Mouse (Mus musculus) activated CD4-positive, CD25-positive, alpha-beta regulatory T cell, adult 4 months (primary cell): ENCODE results near the gene Kdelr3. TPM values are rescaled to one million over a fixed set of nuclear protein-coding genes. Genes with fewer than 3 reads are reported as not detected.

Experiments used
- ATAC-seq: one replicate; pipeline ENCODE4 v1.8.0; 2017
- polyA plus RNA-seq, 2 experiments: library from polyadenylated mRNA; unstranded; fragments of 100-300 nt; shearing (Covaris generic); gene quantifications; one replicate each; pipeline ENCODE4 v1.2.1; 2017

Gene Kdelr3
- polyA plus RNA-seq: under 1 TPM in 1 of 2 experiments, not detected in 1; 0.69 TPM

DNA sequence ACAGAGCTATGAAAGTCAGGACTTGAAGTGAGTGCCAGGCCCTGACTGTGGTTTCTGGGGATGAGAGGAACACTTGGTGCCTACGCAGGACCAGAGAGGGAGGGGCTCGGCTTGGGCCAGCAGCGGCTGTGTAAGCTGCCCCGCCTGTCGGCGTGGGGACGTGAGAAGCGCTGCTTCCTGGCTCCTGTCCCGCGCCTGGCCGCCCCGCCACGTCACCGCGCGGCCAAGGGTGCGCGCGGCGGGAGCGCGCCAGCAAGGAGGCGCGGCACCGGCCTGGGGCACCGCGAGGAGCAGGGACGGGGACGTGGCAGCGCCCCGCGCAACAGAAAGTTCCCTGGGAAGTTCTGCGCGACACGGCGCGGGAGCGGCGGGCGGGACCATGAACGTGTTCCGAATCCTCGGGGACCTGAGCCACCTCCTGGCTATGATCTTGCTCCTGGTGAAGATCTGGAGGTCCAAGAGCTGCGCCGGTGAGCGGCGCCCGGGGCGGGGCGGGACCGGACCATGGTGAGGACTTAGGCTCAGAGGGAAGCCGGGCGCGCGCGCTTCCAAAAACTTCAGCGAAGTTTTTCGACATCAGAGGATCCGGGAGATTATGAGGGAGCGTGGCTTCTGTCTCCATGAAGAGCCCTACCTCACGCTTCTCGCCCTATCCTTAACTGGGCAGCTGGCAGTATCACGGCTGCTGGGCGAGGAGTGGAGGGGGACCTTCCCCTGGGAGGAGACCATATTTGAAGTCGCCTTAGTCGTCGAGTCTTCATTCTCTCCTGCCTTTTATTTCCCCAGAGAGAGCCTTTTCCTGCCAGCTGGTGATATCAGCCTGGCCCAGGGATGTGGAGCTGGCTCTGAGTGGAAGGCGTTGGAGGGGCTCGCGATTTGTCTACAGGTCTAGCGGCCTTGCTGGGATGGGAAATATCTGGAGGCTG lies at the start of gene Kdelr3:
Kdelr3 (plus strand) TSS at position 241 of the 926 bp plus-strand sequence.
- no peak for ATAC-seq

DNA sequence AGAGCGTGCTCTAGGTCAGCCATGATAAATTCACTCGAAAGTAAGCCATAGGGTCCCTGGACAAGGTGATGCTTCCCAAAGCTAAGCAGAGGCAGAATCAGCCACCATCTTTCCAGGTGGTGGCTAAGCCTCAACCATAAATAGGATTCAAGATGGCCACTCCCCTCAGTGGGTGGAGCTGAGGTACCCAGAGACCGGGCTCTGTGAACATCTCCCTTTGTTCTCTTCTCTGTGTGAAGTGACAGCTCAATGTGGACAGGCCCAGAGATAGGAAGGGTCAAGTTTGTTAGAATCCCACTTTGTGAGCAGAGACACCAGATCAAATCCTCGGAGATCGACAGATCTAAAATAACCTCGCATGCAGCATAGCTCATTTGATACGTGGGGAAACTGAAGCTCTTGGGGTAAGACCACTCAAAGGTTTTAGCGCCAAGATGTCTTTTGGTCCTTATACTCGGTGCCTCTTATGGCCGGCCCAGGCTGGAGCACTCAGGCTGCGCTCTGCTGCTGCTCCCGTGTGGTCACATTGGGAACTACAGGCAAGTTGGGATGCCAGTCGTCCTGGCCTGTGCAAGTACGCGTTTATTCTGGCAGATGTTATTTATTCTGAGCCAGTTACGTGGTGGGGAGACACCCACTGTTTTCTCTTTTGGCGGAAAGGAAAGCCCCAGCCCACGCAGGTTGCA lies 49.5 kb upstream of the Kdelr3 start:
- no peak for ATAC-seq

DNA sequence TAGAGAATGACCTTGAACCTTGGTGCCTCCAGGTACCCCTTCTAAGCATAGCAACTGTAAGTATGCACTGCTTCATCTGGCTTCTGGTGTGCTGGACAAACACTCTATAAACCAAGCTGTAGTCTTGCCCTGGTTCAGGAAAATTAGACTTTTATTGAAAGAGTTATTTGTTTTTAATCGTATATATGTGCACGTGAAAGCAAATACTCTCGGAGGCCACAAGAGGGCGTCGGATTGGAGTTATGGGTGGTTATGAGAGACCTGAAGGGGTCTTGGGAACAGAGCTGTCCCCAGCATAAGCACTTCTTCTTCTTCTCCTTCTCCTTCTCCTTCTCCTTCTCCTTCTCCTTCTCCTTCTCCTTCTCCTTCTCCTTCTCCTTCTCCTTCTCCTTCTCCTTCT lies 46.6 kb upstream of the Kdelr3 start:
- ATAC-seq: no peak

DNA sequence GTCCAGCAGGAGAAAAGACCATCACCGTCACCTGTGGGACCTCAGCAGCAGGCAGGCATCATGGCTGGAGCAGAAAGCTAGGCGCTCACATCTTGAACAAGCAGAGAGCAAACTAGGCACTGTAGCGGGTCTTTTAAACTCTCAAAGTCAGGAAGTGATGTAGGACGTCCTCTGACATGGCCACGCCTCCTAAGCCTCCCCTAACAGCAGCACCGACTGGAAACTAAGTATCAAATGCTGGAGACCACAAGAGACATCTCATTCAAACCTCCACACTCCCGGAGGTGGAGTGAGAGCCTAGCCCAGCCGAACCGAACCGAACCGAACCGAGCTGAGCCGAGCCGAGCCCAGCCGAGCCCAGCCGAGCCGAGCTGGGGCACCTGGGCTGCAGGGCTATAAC lies 45.6 kb upstream of the Kdelr3 start:
- ATAC-seq: no peak

DNA sequence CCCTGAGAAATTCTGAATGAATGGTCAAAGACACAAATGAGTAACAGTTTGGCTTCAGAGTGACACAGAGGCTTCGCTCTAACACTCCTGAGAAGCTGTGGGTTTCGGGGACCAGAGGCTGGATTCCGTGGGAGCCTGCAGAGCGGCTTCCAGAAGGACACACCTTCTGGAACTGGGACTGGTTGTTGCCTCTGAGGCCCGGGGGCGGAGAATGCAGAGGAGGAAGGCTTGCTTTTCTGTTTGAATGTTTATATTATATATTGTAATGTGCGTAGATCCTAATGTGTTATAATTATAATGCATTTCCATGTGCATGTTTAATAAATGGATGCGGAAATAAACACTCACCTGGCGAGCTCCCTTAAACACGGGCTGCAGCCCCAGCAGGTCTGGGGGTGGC lies 45.1 kb upstream of the Kdelr3 start:
- no peak for ATAC-seq

DNA sequence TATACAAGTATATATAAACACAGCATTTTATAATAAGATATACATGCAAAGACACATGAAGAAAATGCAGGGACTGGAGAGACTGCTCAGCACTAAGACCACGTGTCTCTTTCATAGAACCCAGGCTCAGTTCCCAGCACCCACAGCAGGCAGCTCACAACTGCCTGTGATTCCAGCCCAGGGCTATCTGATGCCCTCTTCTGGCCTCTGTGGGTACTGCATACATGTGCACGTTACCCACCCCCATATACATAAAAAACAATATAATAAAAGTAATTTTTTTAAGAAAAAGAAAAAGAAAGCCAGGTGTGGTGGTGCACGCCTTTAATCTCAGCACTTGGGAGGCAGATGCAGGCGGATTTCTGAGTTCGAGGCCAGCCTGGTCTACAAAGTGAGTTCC lies 43.2 kb upstream of the Kdelr3 start:
- ATAC-seq: no peak

DNA sequence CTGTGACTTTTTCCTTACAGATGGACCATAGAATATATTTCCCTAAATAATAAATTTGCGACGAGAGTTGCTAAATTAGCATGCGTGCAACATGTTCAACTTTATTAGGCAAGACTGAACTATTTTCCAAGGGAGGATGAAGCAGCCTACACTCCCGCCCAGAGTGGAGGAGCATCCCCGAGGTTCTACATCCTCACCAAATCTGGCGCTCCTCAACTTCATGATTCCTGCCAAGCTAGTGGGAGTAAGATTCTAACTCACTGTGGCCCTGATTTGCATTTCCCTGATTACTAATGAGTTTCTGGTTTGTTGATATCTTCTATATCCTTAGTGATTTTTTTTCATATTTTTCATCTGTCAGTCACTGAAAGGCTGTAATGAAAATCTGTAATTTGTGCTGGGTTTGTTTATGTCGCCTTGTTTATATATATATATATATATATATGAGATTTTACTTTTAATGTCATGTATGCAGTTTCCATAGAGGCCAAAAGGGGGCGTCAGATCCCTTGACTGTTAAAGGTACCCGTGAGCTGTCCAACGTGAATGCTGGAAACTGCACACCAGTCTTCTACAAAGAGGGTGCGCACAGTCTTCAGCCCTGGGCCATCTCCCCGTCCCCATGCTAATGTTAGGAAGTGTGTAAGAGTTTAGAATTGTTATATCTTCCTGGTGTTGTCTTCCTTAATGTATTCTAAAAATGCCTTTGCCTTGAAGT lies 42.4 kb upstream of the Kdelr3 start:
- ATAC-seq: no peak

DNA sequence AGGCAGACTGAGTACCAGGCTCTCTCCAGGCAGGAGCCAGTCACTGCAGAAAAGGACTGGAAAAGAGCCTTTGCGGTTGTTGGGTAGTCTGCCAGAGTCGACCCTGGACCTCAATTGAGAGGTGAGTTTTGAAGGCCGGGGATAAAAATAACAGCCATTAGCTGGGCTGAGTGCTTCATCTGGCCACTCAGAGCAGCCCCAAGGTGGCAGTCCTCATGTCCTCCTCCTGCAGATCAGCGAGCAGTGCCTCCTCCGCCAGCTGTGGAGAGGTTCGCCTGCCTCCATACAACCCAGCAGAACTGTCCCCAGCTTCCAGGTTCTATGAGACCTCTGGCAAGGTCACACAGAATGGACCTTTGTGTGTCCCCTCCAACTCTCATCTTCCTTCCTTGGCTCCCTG lies 39.0 kb upstream of the Kdelr3 start:
- no peak for ATAC-seq

DNA sequence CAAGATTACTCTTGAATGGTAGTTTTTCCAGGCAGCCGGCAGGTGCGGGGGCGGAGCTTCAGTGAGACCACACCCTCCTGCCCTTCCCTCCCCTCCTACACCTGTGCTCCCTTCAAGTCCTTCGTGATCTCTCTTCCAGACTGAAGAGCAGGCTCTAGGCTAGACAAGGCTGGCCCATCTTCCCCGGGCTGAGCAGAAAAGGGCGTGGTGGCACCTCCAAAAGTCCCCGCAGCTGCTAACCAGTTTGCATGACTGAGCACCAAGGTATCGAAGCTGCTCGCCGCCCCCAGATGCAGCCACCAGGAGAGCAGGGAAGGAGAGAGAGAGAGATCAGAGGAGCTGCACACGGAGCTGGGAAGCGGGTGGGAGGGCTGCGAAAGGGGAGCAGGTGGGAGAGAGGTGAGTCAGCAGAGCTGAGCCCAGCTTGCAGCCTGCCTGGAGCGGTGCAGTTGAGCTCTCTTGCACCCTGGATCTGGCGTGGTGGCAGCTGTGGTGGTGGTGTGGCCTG lies 35.0 kb upstream of the Kdelr3 start:
- no peak for ATAC-seq

DNA sequence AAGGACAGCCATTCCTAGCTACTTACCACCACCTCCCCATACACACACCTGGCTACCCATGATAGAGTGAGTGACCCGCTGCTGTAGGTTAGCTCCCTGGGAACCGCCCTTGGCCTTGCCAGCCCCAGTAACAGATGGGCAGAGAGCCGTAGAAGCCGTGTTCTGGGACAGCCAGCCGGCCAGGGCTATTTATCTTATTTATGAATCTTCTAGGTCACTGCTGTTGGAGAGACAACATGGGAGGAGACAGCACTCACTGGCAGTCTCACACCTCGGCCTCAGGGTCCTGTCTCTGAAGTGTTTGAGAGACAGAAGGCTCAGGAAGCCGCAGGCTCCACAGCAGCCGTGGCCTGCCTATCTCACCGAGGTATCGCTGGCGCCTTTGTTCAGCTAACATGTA lies 26.7 kb upstream of the Kdelr3 start:
- no peak for ATAC-seq

DNA sequence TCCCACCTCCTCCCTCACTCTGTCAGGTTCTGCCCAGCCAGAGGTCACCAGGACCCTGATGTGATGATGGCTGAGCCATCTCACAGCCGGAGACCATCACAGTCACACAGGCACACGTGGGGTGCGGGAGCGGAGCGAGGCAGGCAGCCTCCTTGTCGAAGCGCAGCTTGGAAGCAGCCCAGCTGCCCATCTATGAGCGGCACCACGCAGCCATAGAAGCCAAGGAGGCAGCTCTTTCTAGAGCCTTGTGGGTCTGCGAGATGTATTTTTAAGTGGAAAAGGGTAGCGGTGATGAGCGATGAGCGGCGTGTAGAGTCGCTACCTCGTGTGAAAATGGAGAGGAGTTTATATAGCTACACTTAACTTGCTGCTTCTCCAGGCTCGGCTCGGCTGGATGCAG lies 22.7 kb upstream of the Kdelr3 start:
- no peak for ATAC-seq

DNA sequence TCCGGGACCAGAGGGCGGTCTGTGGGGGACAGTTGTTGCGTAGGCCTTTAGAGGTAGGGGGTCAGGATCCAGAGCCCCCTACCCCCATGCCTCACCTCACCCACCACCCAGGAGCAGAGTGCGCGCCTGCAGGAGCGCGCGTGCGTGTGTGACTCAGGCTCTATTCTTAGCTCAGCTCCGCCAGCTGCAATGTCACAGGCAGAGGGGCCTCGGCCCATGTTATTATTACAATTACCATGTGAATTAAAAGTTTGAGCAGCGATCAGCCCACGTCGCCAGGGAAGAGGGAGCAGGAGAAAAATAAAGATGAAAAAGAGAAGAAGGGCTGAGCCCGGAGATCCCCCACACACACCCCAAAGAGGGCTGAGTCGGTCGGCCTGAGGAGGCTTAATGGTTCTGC lies 16.1 kb upstream of the Kdelr3 start:
- no peak for ATAC-seq

DNA sequence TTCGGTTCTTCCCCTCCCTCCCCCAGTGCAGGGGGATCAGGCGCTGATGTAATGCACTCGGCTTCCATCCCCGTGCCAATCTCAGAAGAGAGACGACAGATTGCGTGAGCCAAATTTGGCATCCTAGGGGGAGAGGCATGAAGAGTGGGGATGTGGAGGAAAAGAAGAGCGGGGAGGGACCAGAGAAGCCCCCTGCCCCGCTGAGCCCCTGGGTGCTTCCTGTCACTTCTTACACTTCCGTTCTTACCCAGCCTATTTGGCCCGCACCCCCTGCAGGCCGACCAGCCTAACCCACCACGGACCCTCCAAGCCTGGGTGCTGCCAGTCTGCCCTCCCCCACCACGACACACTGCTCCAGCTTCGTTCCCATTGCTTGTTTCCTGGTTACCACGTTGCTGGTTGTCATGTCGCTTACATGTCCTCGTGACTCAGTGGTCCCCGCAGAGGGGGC lies 13.3 kb upstream of the Kdelr3 start:
- no peak for ATAC-seq

DNA sequence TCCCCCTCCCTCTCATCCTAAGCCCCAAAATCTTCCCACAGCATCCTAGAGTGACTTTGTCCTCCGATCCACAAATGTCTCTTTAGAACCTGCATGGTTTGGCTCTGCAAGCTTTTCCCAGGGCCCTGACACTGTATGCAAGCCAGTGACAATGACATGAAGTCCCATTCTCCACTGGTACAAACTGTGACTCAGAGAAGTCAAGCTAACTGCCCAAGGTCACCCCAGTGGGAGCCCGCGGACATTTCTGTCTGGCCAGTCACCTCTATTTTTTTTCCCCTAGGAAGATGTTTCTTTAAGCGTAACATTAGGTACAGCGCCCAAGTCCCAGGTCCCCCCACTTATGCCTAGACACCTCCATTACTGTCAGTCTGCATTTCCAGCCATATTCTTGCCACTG lies 12.8 kb upstream of the Kdelr3 start:
- no peak for ATAC-seq

DNA sequence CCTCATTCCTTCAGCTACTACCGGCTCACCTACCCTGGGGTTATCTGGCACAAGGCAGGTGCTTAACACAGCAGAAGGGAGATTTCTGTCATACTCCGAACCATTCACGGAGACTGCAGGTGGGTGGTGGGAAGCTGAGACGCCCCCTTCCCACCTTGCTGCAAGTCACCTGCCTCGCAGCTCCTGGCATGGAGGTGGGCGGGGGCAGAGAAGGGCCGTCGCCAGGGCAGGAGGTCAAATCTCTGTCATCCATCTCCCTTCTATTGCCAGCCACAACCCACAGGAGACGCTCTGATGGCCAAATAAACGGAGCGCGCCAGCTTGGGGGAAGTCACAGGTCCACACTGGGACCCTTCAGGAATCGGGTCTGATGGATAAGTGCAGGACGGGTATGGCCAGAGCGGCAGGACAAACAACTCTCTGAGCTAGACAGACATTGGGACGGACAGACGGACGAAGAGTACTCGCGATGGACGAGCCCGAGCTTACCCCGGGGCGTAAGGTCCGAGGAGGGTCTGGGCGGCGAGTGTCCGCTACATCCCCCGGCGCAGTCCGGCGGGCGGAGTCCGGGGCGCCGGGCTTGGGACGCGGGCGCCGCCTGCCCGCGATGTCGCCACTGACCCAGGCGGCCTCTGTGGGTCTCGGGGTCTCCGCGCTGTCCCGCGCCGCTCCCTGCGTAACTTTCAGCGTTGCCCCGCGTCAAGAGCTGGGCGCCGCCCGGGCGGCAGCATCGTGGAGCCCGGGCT lies 11.3 kb upstream of the Kdelr3 start, which contains the start of gene Kcnj4:
Kcnj4 (minus strand) TSS at position 535 of the 746 bp plus-strand sequence.
- ATAC-seq: no peak

DNA sequence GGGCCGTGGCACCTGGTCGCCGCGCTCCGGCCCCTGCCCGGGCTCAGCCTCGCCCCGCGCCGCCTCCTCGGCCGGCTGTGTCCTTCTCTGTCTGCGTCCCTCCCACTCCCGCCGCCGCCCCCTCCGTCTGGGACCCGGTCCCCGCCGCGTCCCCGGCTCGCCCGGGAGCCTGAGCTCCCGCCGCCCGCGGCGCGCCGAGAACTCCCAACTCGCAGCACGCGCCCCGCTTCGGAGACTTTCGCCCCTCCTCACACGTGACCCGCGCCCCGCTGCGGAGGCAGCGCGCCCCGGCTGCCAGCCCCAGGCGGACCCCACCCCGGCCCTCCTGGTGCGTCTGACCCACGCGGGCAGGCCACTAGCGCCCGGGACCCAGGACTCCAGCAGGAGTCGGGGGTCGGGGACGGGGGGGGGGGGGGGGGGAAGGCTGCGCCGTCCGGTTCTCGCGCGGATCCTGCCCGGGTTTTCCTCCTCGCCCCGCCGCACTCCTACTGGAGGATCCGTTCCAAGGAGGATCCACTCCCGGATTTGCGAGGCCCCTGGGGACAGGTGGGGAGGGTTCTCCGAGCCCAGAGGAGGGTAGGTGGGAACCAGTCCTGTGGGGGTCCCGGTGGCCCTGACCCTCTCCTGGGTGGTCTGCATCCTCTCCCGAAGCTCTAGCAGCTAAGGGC lies 10.5 kb upstream of the Kdelr3 start:
- ATAC-seq: no peak

DNA sequence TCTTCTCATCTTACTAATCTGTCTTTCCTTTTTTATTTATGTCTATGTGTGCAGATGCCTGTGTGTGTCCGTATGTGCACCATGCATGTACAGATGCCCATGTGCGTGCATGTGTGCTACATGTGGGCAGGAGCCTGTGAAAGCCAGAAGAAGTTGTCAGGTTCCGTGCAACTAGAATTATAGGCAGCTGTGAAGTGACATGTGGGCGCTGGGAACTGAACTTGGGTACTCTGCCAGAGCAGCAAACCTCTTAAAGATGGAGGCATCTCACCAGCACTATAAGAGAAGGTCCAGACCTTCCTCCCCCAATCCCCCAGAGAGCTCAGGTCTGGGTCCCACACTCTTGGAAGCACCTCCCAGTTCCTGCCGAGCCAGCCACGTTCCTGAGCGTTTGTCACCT lies 9.8 kb upstream of the Kdelr3 start:
- ATAC-seq: no peak

DNA sequence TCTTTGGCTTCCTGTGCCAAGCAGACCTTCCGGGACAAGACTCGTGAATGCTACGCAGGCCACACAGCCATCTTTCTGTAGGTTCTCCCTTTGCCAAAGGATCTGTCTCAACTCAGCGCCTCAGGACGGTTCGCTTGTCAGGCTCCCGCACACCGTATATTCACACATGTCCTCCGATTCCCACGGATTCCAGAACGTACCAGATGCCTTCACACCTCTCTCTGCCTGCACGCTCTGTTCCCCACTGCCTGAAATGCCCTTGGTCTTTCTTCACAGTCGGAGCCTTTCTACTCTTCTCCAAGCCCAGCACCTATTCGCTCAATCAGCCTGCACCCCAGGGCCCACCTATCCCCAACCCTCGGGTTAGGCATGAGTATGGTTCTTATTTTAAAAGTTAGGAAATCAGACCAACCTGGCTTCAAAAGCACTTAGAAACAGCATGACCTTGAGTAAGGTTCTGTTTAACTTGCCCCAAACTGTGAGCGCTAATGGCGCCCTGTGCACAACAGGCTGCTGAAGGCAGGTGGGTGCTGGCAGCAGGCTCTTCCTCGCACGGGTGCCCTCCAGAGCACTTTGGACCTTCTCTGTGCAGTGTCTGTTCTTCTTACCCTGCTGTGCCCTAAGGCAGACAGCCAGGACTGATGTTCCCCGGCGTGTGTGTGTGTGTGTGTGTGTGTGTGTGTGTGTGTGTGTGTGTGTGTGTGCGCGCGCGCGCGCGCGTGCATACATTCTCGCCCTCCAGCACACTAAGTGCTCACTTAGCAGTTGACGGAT lies 9.0 kb upstream of the Kdelr3 start:
- no peak for ATAC-seq

DNA sequence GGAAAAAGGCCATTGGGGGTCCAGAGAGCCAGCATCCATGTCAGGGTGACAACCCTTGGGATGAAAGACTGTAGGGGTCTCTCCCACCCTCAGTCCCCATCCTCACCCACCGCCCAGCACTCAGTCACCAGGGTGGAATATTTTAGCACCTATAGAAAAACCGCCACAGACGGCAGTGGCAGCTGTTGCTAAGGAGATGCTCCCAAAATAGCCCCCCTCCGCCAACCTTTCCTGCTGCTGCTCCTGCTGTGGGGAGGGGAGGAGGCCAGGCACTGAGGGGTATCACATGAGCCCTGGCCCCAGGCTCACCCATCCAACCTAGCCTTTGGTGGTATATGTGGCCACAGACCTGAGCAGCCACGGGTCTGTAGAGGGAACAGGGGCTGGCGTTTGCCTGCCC lies 6.2 kb upstream of the Kdelr3 start:
- no peak for ATAC-seq

DNA sequence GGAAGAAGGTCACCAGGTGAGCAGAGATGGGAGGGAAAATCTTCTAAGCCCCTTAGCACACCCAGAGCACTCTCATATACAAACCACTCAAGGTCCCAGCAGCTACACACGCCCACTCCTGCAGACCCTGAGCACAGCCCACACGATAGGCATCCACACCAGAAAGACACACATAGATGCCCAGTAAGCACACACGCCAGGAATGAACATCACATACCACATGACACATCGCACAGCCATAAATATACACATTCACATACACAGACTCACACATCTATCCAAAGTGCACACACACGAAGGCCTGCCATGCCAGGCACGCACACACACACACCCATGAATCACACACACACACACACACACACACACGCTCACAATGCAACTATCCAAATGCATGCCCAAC lies 5.8 kb upstream of the Kdelr3 start:
- no peak for ATAC-seq
